ENCODE assay signal across 10 mouse cellular contexts in the genomic region with DNA sequence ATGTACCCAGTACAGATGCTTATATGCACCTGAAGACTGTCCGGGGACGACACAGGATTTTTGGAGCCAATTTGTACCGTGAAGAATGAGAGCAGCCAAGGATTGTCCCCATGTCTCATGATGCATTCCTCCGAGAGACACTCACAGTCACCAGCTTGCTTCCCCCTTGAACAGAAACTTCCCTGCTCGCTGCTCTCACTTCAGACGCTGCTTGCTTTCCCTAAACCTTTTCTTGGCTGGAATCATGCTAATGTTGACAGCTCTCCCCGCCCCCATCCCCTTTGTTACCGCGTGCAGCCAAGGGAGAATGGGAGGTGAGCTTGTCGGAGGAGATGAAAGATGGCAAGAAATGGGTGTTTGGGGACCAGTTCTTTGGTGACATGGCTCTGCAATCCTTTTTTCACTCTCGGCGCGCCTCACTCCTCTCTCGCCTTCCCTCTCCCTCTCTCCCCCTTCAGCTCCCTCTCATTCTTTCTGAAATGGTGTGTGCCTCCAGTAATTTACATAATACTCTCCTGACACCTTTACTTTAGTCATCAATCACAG.
DNase-seq lines count a peak whose midpoint lies in the region; ATAC-seq and TF ChIP-seq lines count a peak whose summit lies in the region.
"Had no signal": no experiment of that assay in that cellular context is flagged by ENCODE, and none has a peak within 500 bp of the region (broad histone marks: within the 10 kb centered on the region; RNA-seq: fewer than 3 reads in every experiment).

No protein-coding gene starts in this region.

- H3K36me3 ChIP-seq in ES-E14 (ENCODE audit: control insufficient read depth, insufficient read depth, low read length, poor library complexity, severe bottlenecking), result no peaks in the 10 kb centered on the region
- no peaks in the 10 kb centered on the region for H3K36me3 ChIP-seq in forebrain, embryonic 15.5 days
- H3K36me3 ChIP-seq in midbrain, embryonic 11.5 days (ENCODE audit: control insufficient read depth, insufficient read depth, low read length), result no peaks in the 10 kb centered on the region

- WGBS in forebrain, embryonic 15.5 days, result 2% methylated on average over 14 of the region's 14 CpGs
- WGBS in midbrain, embryonic 11.5 days, result 4% methylated on average over 14 of the region's 14 CpGs
- WGBS in cerebellum, adult 2 months, result 10% methylated on average over 14 of the region's 14 CpGs

- no peaks in the 10 kb centered on the region for H3K9me3 ChIP-seq in ES-E14 (ENCODE audit: control insufficient read depth, insufficient read depth, low read depth, low read length)
- no peaks in the 10 kb centered on the region for H3K9me3 ChIP-seq in forebrain, embryonic 15.5 days
- H3K9me3 ChIP-seq in midbrain, embryonic 11.5 days (ENCODE audit: control insufficient read depth, low read length), result no peaks in the 10 kb centered on the region

- ATAC-seq in frontal cortex, adult (ENCODE audit: low TSS enrichment), result peak; percentile 53
- ATAC-seq in forebrain, embryonic 15.5 days (replicated peaks), result peak; percentile 77
- ATAC-seq in midbrain, embryonic 11.5 days (ENCODE audit: low FRiP score), result peak; percentile 71

- peak overlapping the region; percentile 44 for H3K4me2 ChIP-seq in forebrain, embryonic 15.5 days (replicated peaks)
- peak overlapping the region; percentile 50 for H3K4me2 ChIP-seq in midbrain, embryonic 11.5 days

- peaks cover 2 to 3% of the 10 kb centered on the region in 2 experiments; a peak in 2 of 4 replicates for H3K4me1 ChIP-seq in ES-E14 (ENCODE audit: control insufficient read depth in 2 of 2, insufficient read depth in 2 of 2, low read length in 2 of 2, poor library complexity in 1 of 2)
- peaks cover 25% of the 10 kb centered on the region for H3K4me1 ChIP-seq in forebrain, embryonic 15.5 days
- peaks cover 12% of the 10 kb centered on the region for H3K4me1 ChIP-seq in midbrain, embryonic 11.5 days (ENCODE audit: control insufficient read depth, insufficient read depth, low read length)
- 0 out of 2 replicates have a peak, but pooled peaks cover 2% of the 10 kb centered on the region for H3K4me1 ChIP-seq in cerebellum, adult 2 months (ENCODE audit: control insufficient read depth, insufficient read depth, low read length)

- no peak for TF ChIP-seq POLR2A in cerebellum, adult 2 months (IDR thresholded peaks at IDR 0.05; ENCODE audit: borderline replicate concordance, insufficient read depth, low read length)

- no peak for TF ChIP-seq CTCF in cerebellum, adult 2 months (IDR thresholded peaks at IDR 0.05; ENCODE audit: borderline replicate concordance, insufficient read depth, low read depth, low read length)

- in situ Hi-C loops in ES-E14 (cut with MboI; ENCODE audit: low sequenced_read_pairs in 2 of 2, unreplicated experiment in 2 of 2), result no loop called here

- no peak overlapping the region for H3K9ac ChIP-seq in ES-E14 (ENCODE audit: insufficient read depth, low read depth, low read length, poor library complexity, severe bottlenecking)
- H3K9ac ChIP-seq in forebrain, embryonic 15.5 days (replicated peaks), result peak overlapping the region; percentile 50
- H3K9ac ChIP-seq in midbrain, embryonic 11.5 days (ENCODE audit: low read length), result peak overlapping the region; percentile 51; the same call in 1 of the 2 replicates

- DNase-seq in frontal cortex, postnatal 25 days (ENCODE audit: low spot score in 2 of 2), result no peak
- peak; percentile 38 for DNase-seq in ES-E14 (ENCODE audit: low read depth, low spot score)
- DNase-seq in midbrain, embryonic 11.5 days (ENCODE audit: low spot score, missing footprints), result peak; percentile 93
- DNase-seq in urinary bladder, postnatal 4 days (ENCODE audit: low spot score in 2 of 2), result no peak
- no peak for DNase-seq in cerebellum, adult 2 months
- DNase-seq in left cerebral cortex, postnatal 4 days, result no peak
- DNase-seq: adrenal gland, adult 8-10 months had no signal

- H3K27ac ChIP-seq in ES-E14 (ENCODE audit: insufficient read depth, low read depth, low read length, poor library complexity, severe bottlenecking), result no peak overlapping the region
- H3K27ac ChIP-seq in forebrain, embryonic 15.5 days (replicated peaks), result peak overlapping the region; percentile 84
- no peak overlapping the region; the same call in 1 of the 2 replicates for H3K27ac ChIP-seq in midbrain, embryonic 11.5 days (ENCODE audit: low read depth, low read length)
- no peak overlapping the region for H3K27ac ChIP-seq in cerebellum, adult 2 months (ENCODE audit: insufficient read depth, low read length)
- H3K27ac ChIP-seq: macrophage had no signal

- no peak overlapping the region for H3K4me3 ChIP-seq in ES-E14 (ENCODE audit: insufficient read depth in 1 of 2, low read depth in 1 of 2, low read length in 2 of 2, poor library complexity in 1 of 2, severe bottlenecking in 1 of 2)
- peak overlapping the region; percentile 26 for H3K4me3 ChIP-seq in forebrain, embryonic 15.5 days
- H3K4me3 ChIP-seq in midbrain, embryonic 11.5 days (ENCODE audit: low read depth, low read length), result peak overlapping the region; percentile 23; the same call in 1 of the 2 replicates
- H3K4me3 ChIP-seq in cerebellum, adult 2 months (replicated peaks; ENCODE audit: insufficient read depth, low read depth, low read length), result no peak overlapping the region

- H3K27me3 ChIP-seq in forebrain, embryonic 15.5 days, result no peaks in the 10 kb centered on the region
- H3K27me3 ChIP-seq in midbrain, embryonic 11.5 days (ENCODE audit: control insufficient read depth, insufficient read depth, low read length), result no peaks in the 10 kb centered on the region
- H3K27me3 ChIP-seq in cerebellum, adult 2 months (ENCODE audit: control insufficient read depth, insufficient read depth, low read length), result no peaks in the 10 kb centered on the region

- intact Hi-C loops in left cerebral cortex, postnatal 4 days (cut with DNase I), result no loop called here

TF ChIP-seq in ES-E14, 5 proteins besides CTCF, POLR2A, EP300 and RAD21:
- no peak for TF ChIP-seq ZNF384 (IDR thresholded peaks at IDR 0.05; ENCODE audit: low read depth, low read length)
- no peak for TF ChIP-seq ZC3H11A (IDR thresholded peaks at IDR 0.05; ENCODE audit: borderline replicate concordance, low read depth, low read length)
- TF ChIP-seq CHD2 (IDR thresholded peaks at IDR 0.05; ENCODE audit: low read depth, low read length), result no peak
- TF ChIP-seq MAFK (IDR thresholded peaks at IDR 0.05; ENCODE audit: insufficient read depth, low read depth, low read length), result no peak
- TF ChIP-seq HCFC1 (IDR thresholded peaks at IDR 0.05; ENCODE audit: borderline replicate concordance, insufficient read depth, low read length), result no peak

Comparison
In these comparisons a context has a peak if more than half of its experiments do, and no peak if none do; other contexts are left out.
1. DNase-seq: peak in ES-E14 (single experiment) and midbrain, embryonic 11.5 days (single experiment); none in frontal cortex, postnatal 25 days (0 of 2), urinary bladder, postnatal 4 days (0 of 2), cerebellum, adult 2 months (0 of 2) and left cerebral cortex, postnatal 4 days (single experiment).
2. H3K4me3 ChIP-seq: peak in forebrain, embryonic 15.5 days (single experiment) and midbrain, embryonic 11.5 days (single experiment); none in ES-E14 (0 of 2) and cerebellum, adult 2 months (single experiment).
3. Peak in every context shown above with its lines, with median percentiles within 50 percentile points of each other: ATAC-seq.